Mouse (Mus musculus) cerebellum, postnatal 4 days (tissue): ENCODE results near the gene Fkbp14.
A peak's percentile ranks its signal among the peaks of the same experiment; 100 is the strongest.

Source experiments
- DNase-seq, 2 experiments: peaks; one replicate each; pipeline ENCODE4 v3.0.0; 2022; ENCODE audit warnings: low spot score in 2 of 2, mixed read lengths in 1 of 2

Fkbp14 gene

DNA sequence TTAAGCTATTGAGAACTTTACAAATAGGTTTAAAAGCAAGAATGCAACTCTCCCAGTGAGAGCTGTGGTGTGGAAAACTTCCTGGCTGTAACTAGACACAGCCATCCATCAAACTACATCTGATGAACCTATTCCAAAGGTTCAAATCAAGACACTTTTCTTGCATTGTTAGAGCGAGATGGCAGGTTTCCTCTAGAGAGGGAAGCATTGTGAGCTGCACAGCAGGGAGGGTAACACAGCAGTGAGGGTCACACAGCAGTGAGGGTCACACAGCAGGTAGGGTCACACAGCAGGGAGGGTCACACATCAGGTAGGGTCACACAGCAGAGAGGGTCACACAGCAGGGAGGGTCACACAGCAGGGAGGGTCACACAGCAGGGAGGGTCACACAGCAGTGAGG lies 8.9 kb downstream of the Fkbp14 start:
- no peak for DNase-seq

DNA sequence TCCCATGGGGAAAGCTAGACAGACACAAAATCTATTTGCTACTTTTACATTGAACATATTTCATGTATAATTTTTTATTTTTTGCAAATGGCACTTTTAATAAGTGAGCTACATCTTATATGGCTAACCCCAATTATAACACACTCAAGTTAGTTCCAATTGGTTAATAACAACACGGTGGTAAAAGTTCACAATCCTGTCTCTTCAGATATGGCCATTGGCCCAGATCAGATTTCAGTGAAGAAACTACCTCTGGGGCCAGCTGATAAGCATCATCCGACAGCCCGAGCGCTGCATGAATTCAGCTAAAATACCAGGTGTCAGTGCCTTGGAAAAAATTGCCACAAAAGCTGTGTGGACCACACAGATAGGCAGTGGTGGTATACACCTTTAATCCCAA lies 9.4 kb downstream of the Fkbp14 start:
- DNase-seq = no peak

DNA sequence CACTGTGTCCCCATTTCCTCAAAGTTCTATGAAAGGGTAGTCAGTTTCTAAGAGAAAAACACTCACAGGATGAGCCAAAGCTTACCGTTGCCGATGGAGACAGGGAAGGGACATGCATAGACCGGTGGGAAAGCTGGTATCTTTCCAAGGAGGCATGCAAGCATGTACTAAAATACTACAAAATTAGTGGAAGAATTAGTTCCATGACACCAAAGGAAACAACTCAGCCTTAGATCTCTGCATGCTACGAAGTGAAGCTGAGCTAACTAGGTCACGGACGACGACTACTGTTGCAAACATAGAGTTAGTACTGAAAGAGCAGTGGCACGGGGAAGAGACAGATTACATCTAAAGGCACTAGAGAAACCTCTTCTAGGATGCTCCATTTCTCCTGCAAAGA lies 10.2 kb downstream of the Fkbp14 start:
- DNase-seq = no peak

GRCm38 (mm10) chr6:54586175-54586574 lies 10.9 kb downstream of the Fkbp14 start:
- DNase-seq = peak in 1 of 2 experiments; percentile 48

DNA sequence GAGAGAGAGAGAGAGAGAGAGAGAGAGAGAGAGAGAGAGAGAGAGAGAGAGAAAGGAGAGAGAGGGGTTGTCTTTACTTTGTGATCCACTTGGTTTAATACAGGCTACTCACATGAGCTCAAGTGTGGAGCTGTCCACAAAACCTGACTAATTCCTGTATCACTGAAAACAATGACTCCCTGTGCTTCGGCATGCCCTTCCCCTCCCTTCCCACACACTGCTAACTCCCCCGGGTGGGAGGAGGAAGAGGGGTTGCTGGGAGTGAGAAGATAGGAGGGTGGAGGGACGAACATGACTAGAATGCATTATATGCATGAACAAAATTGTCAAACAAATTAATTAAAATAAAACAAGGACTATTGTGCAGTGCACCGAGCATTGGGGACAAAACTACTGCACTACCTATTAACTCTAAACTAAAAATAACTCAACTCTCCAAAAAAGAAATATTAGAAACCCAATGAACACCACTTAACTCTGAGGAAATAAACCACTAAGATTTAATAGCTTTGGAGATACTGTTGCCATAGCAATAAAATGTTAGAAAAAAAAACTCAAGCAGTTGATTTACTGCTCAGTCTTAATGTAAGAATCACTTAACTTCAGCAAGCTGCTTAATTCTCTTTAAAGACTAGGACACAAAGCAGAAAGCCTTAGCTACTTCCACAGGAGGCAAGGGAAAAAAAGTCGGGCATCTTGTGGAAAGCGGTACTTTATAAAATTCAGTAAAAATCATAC lies 23.7 kb downstream of the Fkbp14 start:
- DNase-seq = no peak

- no peak for DNase-seq
Observed at GRCm38 (mm10) chr6:54569776-54570175, 27.3 kb downstream of the Fkbp14 start.

DNA sequence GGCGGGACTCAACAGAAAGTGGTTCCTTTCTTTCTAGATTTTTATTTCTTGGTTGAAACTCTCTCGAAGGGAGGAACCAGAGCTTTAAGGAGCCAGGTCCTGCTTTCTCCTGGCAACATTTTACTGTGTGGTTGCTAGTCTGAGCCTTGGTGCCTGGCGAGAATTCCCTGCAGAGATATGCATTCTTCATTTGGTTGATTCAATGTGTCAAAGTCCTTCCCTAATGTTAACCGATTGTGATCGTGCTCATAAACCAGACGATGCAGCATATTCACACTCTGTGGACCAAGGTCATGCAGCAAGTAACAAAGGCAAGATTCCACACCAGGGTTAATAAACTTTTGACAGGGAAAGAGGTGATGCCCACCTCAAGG lies 30.6 kb downstream of the Fkbp14 start:
- DNase-seq = no peak

- DNase-seq = peak; percentile 47 to 71
Observed at GRCm38 (mm10) chr6:54565665-54566545, 31.2 kb downstream of the Fkbp14 start, which contains the start of gene Scrn1. Gene Scrn1 (minus strand): TSS chr6:54566489.

- DNase-seq = peak in 1 of 2 experiments; percentile 47
Observed at GRCm38 (mm10) chr6:54565012-54565411, 32.1 kb downstream of the Fkbp14 start.

GRCm38 (mm10) chr6:54564506-54564991 lies 32.6 kb downstream of the Fkbp14 start:
- no peak for DNase-seq

- DNase-seq = no peak
Observed at GRCm38 (mm10) chr6:54563561-54563960, 33.5 kb downstream of the Fkbp14 start.

- DNase-seq = no peak
Observed at GRCm38 (mm10) chr6:54562018-54562809, 34.9 kb downstream of the Fkbp14 start.

GRCm38 (mm10) chr6:54558466-54558865 lies 38.6 kb downstream of the Fkbp14 start:
- no peak for DNase-seq

DNA sequence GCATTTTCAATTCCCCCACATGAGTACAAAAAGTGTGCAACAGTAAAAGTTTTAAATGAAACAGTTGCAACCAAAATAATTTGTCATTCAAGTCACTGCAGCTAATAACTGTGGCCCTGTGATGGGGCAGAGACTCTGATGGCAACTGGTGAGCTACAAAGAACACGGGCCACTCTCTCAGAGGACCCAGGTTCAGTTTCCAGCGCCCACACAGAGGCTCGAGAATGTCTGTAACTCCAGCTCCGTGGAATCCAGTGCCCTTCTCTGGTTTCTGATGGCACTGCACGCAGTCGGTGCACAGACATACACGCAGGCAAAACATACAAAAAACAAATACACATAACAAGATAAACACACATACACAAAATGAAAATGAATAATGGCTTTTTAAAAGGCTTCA lies 39.4 kb downstream of the Fkbp14 start:
- DNase-seq = no peak

DNA sequence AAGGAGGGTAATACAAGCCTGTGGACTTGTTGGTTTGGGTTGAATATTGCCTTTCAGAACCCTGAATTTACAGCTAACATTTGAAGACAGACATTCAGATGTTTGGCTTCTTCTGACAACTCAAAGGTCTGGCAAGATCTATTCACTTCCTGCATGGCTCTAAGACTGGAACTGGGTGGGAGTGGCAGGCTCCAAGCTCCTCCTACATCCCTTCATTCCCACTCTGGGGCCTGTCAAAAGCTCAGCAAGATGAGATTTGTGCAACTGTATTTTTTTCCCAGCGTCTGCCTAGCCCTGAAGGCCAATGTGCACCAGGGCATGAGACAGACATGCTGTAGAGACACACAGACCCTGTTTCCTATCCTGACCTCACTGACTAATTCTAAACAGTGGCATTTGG lies 41.3 kb downstream of the Fkbp14 start:
- no peak for DNase-seq

DNA sequence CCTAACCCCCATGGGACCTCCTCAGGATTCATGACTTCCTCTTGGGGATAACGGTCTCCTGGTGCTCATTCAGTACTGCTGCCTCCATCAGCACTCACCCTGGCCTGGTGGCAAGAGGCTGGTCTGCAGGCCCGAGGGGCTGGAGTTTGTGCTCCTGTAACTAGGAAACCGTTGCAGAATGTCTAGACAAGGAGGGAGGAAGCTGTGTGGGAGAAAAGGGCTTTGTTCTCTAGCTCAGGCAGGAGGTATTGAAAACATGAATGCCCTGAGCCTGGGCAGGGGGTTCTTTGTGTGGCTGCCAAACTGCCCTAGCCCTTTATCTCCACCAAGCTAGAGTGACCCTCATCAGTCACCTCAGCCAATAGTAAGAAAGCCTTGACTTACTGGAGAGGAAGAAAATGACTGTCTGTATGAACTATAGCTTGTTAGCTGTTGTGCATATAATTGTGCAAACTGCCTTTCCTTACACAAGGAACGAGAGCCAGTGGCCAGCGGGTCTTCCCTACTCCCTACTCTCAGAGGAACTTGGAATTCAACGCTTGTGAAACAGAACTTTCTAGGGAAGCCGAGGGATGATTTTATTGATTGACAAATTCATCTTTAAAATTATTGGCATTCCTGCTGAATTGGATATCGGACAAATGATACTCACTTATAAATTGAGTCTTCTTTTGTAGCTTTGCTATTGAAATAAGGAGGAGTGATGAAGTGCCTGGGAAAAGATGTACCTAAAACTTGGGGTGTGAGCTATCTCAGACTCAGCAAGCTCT lies 42.6 kb downstream of the Fkbp14 start:
- peak in 1 of 2 experiments; percentile 32 for DNase-seq

- DNase-seq = no peak
Observed at GRCm38 (mm10) chr6:54553632-54554031, 43.5 kb downstream of the Fkbp14 start.

GRCm38 (mm10) chr6:54552721-54553413 lies 44.2 kb downstream of the Fkbp14 start:
- DNase-seq = no peak

- DNase-seq = no peak
Observed at GRCm38 (mm10) chr6:54550801-54551323, 46.2 kb downstream of the Fkbp14 start.

- DNase-seq = no peak
Observed at GRCm38 (mm10) chr6:54549311-54549710, 47.8 kb downstream of the Fkbp14 start.
